Mouse (Mus musculus): ENCODE measurements around the gene Chrm2. TPM values are rescaled to one million over a fixed set of nuclear protein-coding genes. Genes with fewer than 3 reads are reported as not detected.

Chrm2 gene
- polyA plus RNA-seq (2012; rRNA removed): 0.14 and 0.18 TPM in 2 replicates

DNA sequence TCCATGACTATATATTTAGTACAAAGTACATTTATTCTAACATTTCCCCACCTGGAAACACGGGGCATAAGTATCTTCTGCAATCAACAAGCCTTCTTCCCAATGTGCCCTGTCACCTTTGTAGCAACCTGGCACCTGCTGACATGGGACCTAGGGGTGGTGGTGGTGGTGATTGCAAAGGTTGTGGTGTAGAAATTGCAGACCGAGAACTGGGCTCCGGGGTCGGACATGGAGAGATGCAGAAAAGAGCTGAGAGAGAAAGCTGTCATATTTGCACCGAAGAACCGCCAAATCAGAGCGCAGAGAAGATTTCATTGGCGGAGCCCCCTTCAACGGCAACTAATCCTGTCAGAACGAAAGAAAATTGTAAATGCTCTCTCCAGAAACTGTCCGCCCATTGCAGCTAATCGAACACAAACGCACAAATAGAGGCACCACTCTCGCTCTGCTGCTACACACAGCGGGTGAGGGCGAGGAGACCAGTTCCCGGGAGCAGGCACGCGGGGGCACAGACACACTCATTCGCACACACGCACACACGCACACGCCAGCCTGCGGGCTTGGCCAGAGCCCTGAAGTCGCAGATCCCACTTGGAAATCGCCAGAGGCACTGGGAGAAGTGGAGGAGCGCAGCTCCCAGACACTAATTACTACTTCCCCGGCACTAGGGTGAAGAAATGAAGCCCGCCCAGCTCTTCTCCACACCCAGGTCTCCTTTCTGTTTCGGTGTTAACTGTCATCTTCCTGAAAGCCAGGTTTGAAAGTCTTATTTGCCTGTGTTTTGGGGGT, at the start of gene Chrm2:
TSS of gene Chrm2 (plus strand) at position 473 of the 789 bp plus-strand sequence.

All from liver, embryonic 14 days (tissue).